Mouse (Mus musculus): ENCODE data around the gene Tgfbr1. TPM values are rescaled to one million over a fixed set of nuclear protein-coding genes. Genes with fewer than 3 reads are reported as not detected.

Tgfbr1 gene
- polyA plus RNA-seq (2015; fragmentation: Nextera tagmentation; extraction: Ambion mirVana), result 5.4 and 5.8 TPM in 2 replicates

GRCm38 (mm10) chr4:47352803-47353388 lies at the start of gene Tgfbr1:
Gene Tgfbr1, plus strand, starts transcription at chr4:47353222.
- Histone ChIP-seq H3K9me3 (replicated peaks; ENCODE audit: control insufficient read depth, low read length) (no peaks in the 10 kb centered on the region), H3K27me3 (ENCODE audit: control insufficient read depth, insufficient read depth, low read depth, low read length) (peaks cover 16% of the 10 kb centered on the region), H3K4me3 (ENCODE audit: low read depth, low read length) (peak within 1 kb of the TSS; percentile 80), H3K27ac (ENCODE audit: low read length) (peak within 1 kb of the TSS; percentile 81), H3K4me2 (ENCODE audit: low read depth, low read length) (peak within 1 kb of the TSS; percentile 97), H3K36me3 (ENCODE audit: control insufficient read depth, insufficient read depth) (no peaks in the 10 kb centered on the region), H3K4me1 (ENCODE audit: control insufficient read depth, low read depth, low read length) (peaks cover 14% of the 10 kb centered on the region), H3K9ac (ENCODE audit: low read depth, low read length) (peak within 1 kb of the TSS; percentile 82)
- WGBS (ENCODE audit: insufficient replicate concordance), result 0% methylated on average over 45 of the region's 65 CpGs
- ATAC-seq (ENCODE audit: low read depth), result peak; percentile 99

- 30% methylated on average over 5 of the region's 5 CpGs for WGBS (ENCODE audit: insufficient replicate concordance)
- Histone ChIP-seq H3K9ac (ENCODE audit: low read depth, low read length) (no peak overlapping the region), H3K4me3 (ENCODE audit: low read depth, low read length) (no peak overlapping the region), H3K4me1 (ENCODE audit: control insufficient read depth, low read depth, low read length) (peaks cover 2% of the 10 kb centered on the region; the same call in 1 of the 2 replicates), H3K4me2 (ENCODE audit: low read depth, low read length) (no peak overlapping the region), H3K27ac (ENCODE audit: low read length) (0 out of 2 replicates have a peak overlapping the region, but pooled peaks have one; percentile 36), H3K9me3 (replicated peaks; ENCODE audit: control insufficient read depth, low read length) (no peaks in the 10 kb centered on the region), H3K36me3 (ENCODE audit: control insufficient read depth, insufficient read depth) (no peaks in the 10 kb centered on the region), H3K27me3 (ENCODE audit: control insufficient read depth, insufficient read depth, low read depth, low read length) (no peaks in the 10 kb centered on the region)
- ATAC-seq (ENCODE audit: low read depth), result 0 out of 2 replicates have a peak, but pooled peaks have one; percentile 32
Measured at GRCm38 (mm10) chr4:47303340-47303998, 49.6 kb upstream of the Tgfbr1 start.

- Histone ChIP-seq H3K36me3 (ENCODE audit: control insufficient read depth, insufficient read depth) (no peaks in the 10 kb centered on the region), H3K4me1 (ENCODE audit: control insufficient read depth, low read depth, low read length) (peaks cover 7% of the 10 kb centered on the region), H3K4me3 (ENCODE audit: low read depth, low read length) (no peak overlapping the region), H3K27me3 (ENCODE audit: control insufficient read depth, insufficient read depth, low read depth, low read length) (no peaks in the 10 kb centered on the region), H3K9me3 (replicated peaks; ENCODE audit: control insufficient read depth, low read length) (no peaks in the 10 kb centered on the region), H3K9ac (ENCODE audit: low read depth, low read length) (no peak overlapping the region), H3K4me2 (ENCODE audit: low read depth, low read length) (no peak overlapping the region), H3K27ac (ENCODE audit: low read length) (no peak overlapping the region)
- 60% methylated on average over 12 of the region's 12 CpGs for WGBS (ENCODE audit: insufficient replicate concordance)
- ATAC-seq (ENCODE audit: low read depth), result no peak
Measured at GRCm38 (mm10) chr4:47309886-47310625, 43.0 kb upstream of the Tgfbr1 start.

- H3K4me2 ChIP-seq (ENCODE audit: low read depth, low read length), result no peak overlapping the region
- no peaks in the 10 kb centered on the region for H3K9me3 ChIP-seq (replicated peaks; ENCODE audit: control insufficient read depth, low read length)
- no peak overlapping the region for H3K4me3 ChIP-seq (ENCODE audit: low read depth, low read length)
- 30% methylated on average over 6 of the region's 6 CpGs for whole genome bisulfite sequencing (ENCODE audit: insufficient replicate concordance)
- 0 out of 2 replicates have a peak overlapping the region, but pooled peaks have one; percentile 13 for H3K9ac ChIP-seq (ENCODE audit: low read depth, low read length)
- H3K27me3 ChIP-seq (ENCODE audit: control insufficient read depth, insufficient read depth, low read depth, low read length), result no peaks in the 10 kb centered on the region
- H3K36me3 ChIP-seq (ENCODE audit: control insufficient read depth, insufficient read depth), result no peaks in the 10 kb centered on the region
- peaks cover 7% of the 10 kb centered on the region for H3K4me1 ChIP-seq (ENCODE audit: control insufficient read depth, low read depth, low read length)
- H3K27ac ChIP-seq (ENCODE audit: low read length), result no peak overlapping the region
- 0 out of 2 replicates have a peak, but pooled peaks have one; percentile 37 for ATAC-seq (ENCODE audit: low read depth)
Measured at GRCm38 (mm10) chr4:47310812-47311211, 42.2 kb upstream of the Tgfbr1 start.

GRCm38 (mm10) chr4:47311467-47311866 lies 41.6 kb upstream of the Tgfbr1 start:
- Histone ChIP-seq H3K9me3 (replicated peaks; ENCODE audit: control insufficient read depth, low read length) (no peaks in the 10 kb centered on the region), H3K36me3 (ENCODE audit: control insufficient read depth, insufficient read depth) (no peaks in the 10 kb centered on the region), H3K4me3 (ENCODE audit: low read depth, low read length) (no peak overlapping the region), H3K27ac (ENCODE audit: low read length) (no peak overlapping the region), H3K27me3 (ENCODE audit: control insufficient read depth, insufficient read depth, low read depth, low read length) (no peaks in the 10 kb centered on the region), H3K4me1 (ENCODE audit: control insufficient read depth, low read depth, low read length) (peaks cover 7% of the 10 kb centered on the region), H3K4me2 (ENCODE audit: low read depth, low read length) (no peak overlapping the region), H3K9ac (ENCODE audit: low read depth, low read length) (no peak overlapping the region)
- no peak for ATAC-seq (ENCODE audit: low read depth)
- 51% methylated on average over 6 of the region's 6 CpGs for WGBS (ENCODE audit: insufficient replicate concordance)

- H3K4me2 ChIP-seq (ENCODE audit: low read depth, low read length), result no peak overlapping the region
- H3K4me1 ChIP-seq (ENCODE audit: control insufficient read depth, low read depth, low read length), result peaks cover 7% of the 10 kb centered on the region
- H3K27me3 ChIP-seq (ENCODE audit: control insufficient read depth, insufficient read depth, low read depth, low read length), result no peaks in the 10 kb centered on the region
- no peak for ATAC-seq (ENCODE audit: low read depth)
- no peaks in the 10 kb centered on the region for H3K36me3 ChIP-seq (ENCODE audit: control insufficient read depth, insufficient read depth)
- WGBS (ENCODE audit: insufficient replicate concordance), result 66% methylated on average over 7 of the region's 7 CpGs
- H3K4me3 ChIP-seq (ENCODE audit: low read depth, low read length), result no peak overlapping the region
- H3K27ac ChIP-seq (ENCODE audit: low read length), result no peak overlapping the region
- H3K9me3 ChIP-seq (replicated peaks; ENCODE audit: control insufficient read depth, low read length), result no peaks in the 10 kb centered on the region
- H3K9ac ChIP-seq (ENCODE audit: low read depth, low read length), result no peak overlapping the region
Measured at GRCm38 (mm10) chr4:47311929-47312328, 41.1 kb upstream of the Tgfbr1 start.

GRCm38 (mm10) chr4:47312676-47313075 lies 40.3 kb upstream of the Tgfbr1 start:
- H3K4me2 ChIP-seq (ENCODE audit: low read depth, low read length), result no peak overlapping the region
- 80% methylated on average over 14 of the region's 14 CpGs for WGBS (ENCODE audit: insufficient replicate concordance)

GRCm38 (mm10) chr4:47313710-47314410 lies 39.2 kb upstream of the Tgfbr1 start:
- no peak overlapping the region for H3K4me3 ChIP-seq (ENCODE audit: low read depth, low read length)
- peaks cover 10% of the 10 kb centered on the region for H3K4me1 ChIP-seq (ENCODE audit: control insufficient read depth, low read depth, low read length)
- no peak overlapping the region for H3K27ac ChIP-seq (ENCODE audit: low read length)
- WGBS (ENCODE audit: insufficient replicate concordance), result 60% methylated on average over 8 of the region's 8 CpGs
- H3K9ac ChIP-seq (ENCODE audit: low read depth, low read length), result no peak overlapping the region
- no peaks in the 10 kb centered on the region for H3K27me3 ChIP-seq (ENCODE audit: control insufficient read depth, insufficient read depth, low read depth, low read length)
- H3K4me2 ChIP-seq (ENCODE audit: low read depth, low read length), result no peak overlapping the region
- no peak for ATAC-seq (ENCODE audit: low read depth)
- H3K36me3 ChIP-seq (ENCODE audit: control insufficient read depth, insufficient read depth), result no peaks in the 10 kb centered on the region
- no peaks in the 10 kb centered on the region for H3K9me3 ChIP-seq (replicated peaks; ENCODE audit: control insufficient read depth, low read length)

More at GRCm38 (mm10) chr4:47312676-47313075, 40.3 kb upstream of the Tgfbr1 start:
- ATAC-seq (ENCODE audit: low read depth), result no peak
- peaks cover 7% of the 10 kb centered on the region for H3K4me1 ChIP-seq (ENCODE audit: control insufficient read depth, low read depth, low read length)
- no peaks in the 10 kb centered on the region for H3K9me3 ChIP-seq (replicated peaks; ENCODE audit: control insufficient read depth, low read length)
- no peak overlapping the region for H3K9ac ChIP-seq (ENCODE audit: low read depth, low read length)
- no peaks in the 10 kb centered on the region for H3K27me3 ChIP-seq (ENCODE audit: control insufficient read depth, insufficient read depth, low read depth, low read length)
- no peak overlapping the region for H3K4me3 ChIP-seq (ENCODE audit: low read depth, low read length)
- H3K27ac ChIP-seq (ENCODE audit: low read length), result no peak overlapping the region
- H3K36me3 ChIP-seq (ENCODE audit: control insufficient read depth, insufficient read depth), result no peaks in the 10 kb centered on the region

All from liver, embryonic 16.5 days (tissue).